Mouse (Mus musculus): ENCODE data around the gene Msl2. TPM values are rescaled to one million over a fixed set of nuclear protein-coding genes. Genes with fewer than 3 reads are reported as not detected.

The Msl2 gene
- total and polyA plus RNA-seq, 3 experiments = 15.5 to 30.8 (median 18.7) TPM

DNA sequence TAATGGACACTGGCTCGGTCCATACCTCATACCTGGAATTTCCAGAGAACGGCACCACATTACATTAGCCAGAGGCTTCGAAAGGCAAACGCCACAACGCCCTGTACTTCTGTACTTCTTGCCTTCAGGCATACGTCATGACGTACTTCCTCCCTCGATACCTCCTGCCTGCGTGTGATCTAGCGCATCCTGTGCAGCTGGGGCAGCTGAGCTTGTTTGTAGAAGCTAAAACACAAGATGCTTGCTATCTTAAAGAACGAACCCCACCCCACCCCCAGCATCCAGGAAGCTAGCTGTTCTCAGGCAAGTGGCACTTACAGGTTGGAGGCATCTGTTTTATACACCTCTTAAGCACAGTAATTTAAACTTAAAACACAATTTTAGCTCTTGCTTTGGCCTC is 12.9 kb upstream of the Msl2 start:
- dilution Hi-C loops (cut with MboI; ENCODE audit: extremely low pct_ligation_motif_present, extremely low pct_unique_long_range_greater_than_20kb, low sequenced_read_pairs) = no loop called here
- no peak for DNase-seq (ENCODE audit: extremely low read depth)
- no peak overlapping the region for H3K9ac ChIP-seq (ENCODE audit: insufficient read depth, low read depth)

GRCm38 (mm10) chr9:101062253-101062780 is 11.6 kb upstream of the Msl2 start:
- no peak for TF ChIP-seq MYC (IDR thresholded peaks at IDR 0.05; ENCODE audit: low read depth, low read length)
- no peak for TF ChIP-seq NELFE (IDR thresholded peaks at IDR 0.05; ENCODE audit: low read depth, low read length)
- TF ChIP-seq TCF12 (IDR thresholded peaks at IDR 0.05; ENCODE audit: low read depth, low read length) = no peak
- no peak for TF ChIP-seq BHLHE40 (IDR thresholded peaks at IDR 0.05; ENCODE audit: low read depth, low read length)
- TF ChIP-seq ZNF384 (IDR thresholded peaks at IDR 0.05; ENCODE audit: low read depth, low read length) = no peak
- no peak for TF ChIP-seq E2F4 (IDR thresholded peaks at IDR 0.05; ENCODE audit: insufficient replicate concordance, low read depth, low read length)
- Histone ChIP-seq H3K79me2 (replicated peaks; ENCODE audit: control insufficient read depth, extremely low read depth, insufficient read depth, poor library complexity, severe bottlenecking) (no peaks in the 10 kb centered on the region), H3K27me3 (replicated peaks) (no peaks in the 10 kb centered on the region), H3K4me1 (ENCODE audit: control insufficient read depth in 1 of 2, insufficient read depth in 2 of 2) (peaks cover 2 to 15% of the 10 kb centered on the region in 2 experiments; a peak in 2 of 4 replicates), H3K4me3 (replicated peaks in 1 of 3; ENCODE audit: low read depth in 2 of 3, low read length in 2 of 3, poor library complexity in 1 of 3) (no peak overlapping the region), H3K36me3 (replicated peaks in 1 of 2; ENCODE audit: control insufficient read depth in 1 of 2, insufficient read depth in 1 of 2, low read length in 1 of 2) (no peaks in the 10 kb centered on the region), H3K9ac (ENCODE audit: insufficient read depth, low read depth) (no peak overlapping the region), H3K4me2 (ENCODE audit: insufficient read depth, low read depth, poor library complexity, severe bottlenecking) (no peak overlapping the region), H3K9me3 (replicated peaks; ENCODE audit: low read length) (no peaks in the 10 kb centered on the region), H3K27ac (ENCODE audit: insufficient read depth, low read depth) (no peak overlapping the region)
- DNase-seq (ENCODE audit: extremely low read depth) = no peak
- in situ Hi-C loops (cut with MboI; ENCODE audit: low pct_ligation_motif_present, low pct_unique_long_range_greater_than_20kb, low sequenced_read_pairs) (no loop called here), dilution Hi-C loops (cut with MboI; ENCODE audit: extremely low pct_ligation_motif_present, extremely low pct_unique_long_range_greater_than_20kb, low sequenced_read_pairs) (no loop called here)

More for the DNA sequence above, 12.9 kb upstream of the Msl2 start:
- Histone ChIP-seq H3K4me1 (ENCODE audit: control insufficient read depth in 1 of 2, insufficient read depth in 2 of 2) (peaks cover 2 to 12% of the 10 kb centered on the region in 2 experiments; a peak in 2 of 4 replicates), H3K27ac (ENCODE audit: insufficient read depth, low read depth) (no peak overlapping the region), H3K4me2 (ENCODE audit: insufficient read depth, low read depth, poor library complexity, severe bottlenecking) (no peak overlapping the region), H3K9me3 (replicated peaks; ENCODE audit: low read length) (no peaks in the 10 kb centered on the region), H3K27me3 (replicated peaks) (no peaks in the 10 kb centered on the region), H3K36me3 (replicated peaks in 1 of 2; ENCODE audit: control insufficient read depth in 1 of 2, insufficient read depth in 1 of 2, low read length in 1 of 2) (no peaks in the 10 kb centered on the region), H3K79me2 (replicated peaks; ENCODE audit: control insufficient read depth, extremely low read depth, insufficient read depth, poor library complexity, severe bottlenecking) (no peaks in the 10 kb centered on the region), H3K4me3 (replicated peaks in 1 of 3; ENCODE audit: low read depth in 2 of 3, low read length in 2 of 3, poor library complexity in 1 of 3) (no peak overlapping the region)
- in situ Hi-C loops (cut with MboI; ENCODE audit: low pct_ligation_motif_present, low pct_unique_long_range_greater_than_20kb, low sequenced_read_pairs) = no loop called here
- TF ChIP-seq ZMIZ1 (IDR thresholded peaks at IDR 0.05; ENCODE audit: low read depth, low read length) (no peak), CHD1 (IDR thresholded peaks at IDR 0.05; ENCODE audit: low read depth, low read length) (no peak), CHD2 (IDR thresholded peaks at IDR 0.05; ENCODE audit: low read length) (no peak), MYC (IDR thresholded peaks at IDR 0.05; ENCODE audit: low read depth, low read length) (no peak), CTCF (conservative IDR thresholded peaks at IDR 0.05 in 1 of 2, IDR thresholded peaks at IDR 0.05 in 1 of 2; ENCODE audit: low read depth in 2 of 2, low read length in 2 of 2) (no peak), ZNF384 (IDR thresholded peaks at IDR 0.05; ENCODE audit: low read depth, low read length) (no peak), USF1 (IDR thresholded peaks at IDR 0.05; ENCODE audit: low read depth, low read length) (no peak), MAX (IDR thresholded peaks at IDR 0.05; ENCODE audit: low read length) (no peak), MXI1 (IDR thresholded peaks at IDR 0.05; ENCODE audit: low read depth, low read length) (no peak), RCOR1 (conservative IDR thresholded peaks at IDR 0.05; ENCODE audit: low read depth, low read length) (no peak), MAFK (IDR thresholded peaks at IDR 0.05; ENCODE audit: insufficient replicate concordance, low read length) (no peak), SIN3A (IDR thresholded peaks at IDR 0.05; ENCODE audit: low read length) (no peak), POLR2A (IDR thresholded peaks at IDR 0.05; ENCODE audit: low read depth, low read length) (no peak), SMC3 (IDR thresholded peaks at IDR 0.05; ENCODE audit: low read depth, low read length) (no peak), EP300 (IDR thresholded peaks at IDR 0.05; ENCODE audit: low read length) (no peak)

Data from CH12.LX (cell line).